Mouse (Mus musculus) hindbrain, embryonic 14.5 days (tissue): ENCODE results near the gene Zgrf1. TPM values are rescaled to one million over a fixed set of nuclear protein-coding genes. Genes with fewer than 3 reads are reported as not detected.

Experiments used
- ATAC-seq: fragments of 200-750 bp; cut with Nextera tagmentation; 2 replicates; pipeline ENCODE4 v1.8.0; 2017; ENCODE audit warnings: moderate number of reproducible peaks, mild to moderate bottlenecking, moderate TSS enrichment, moderate library complexity; ENCODE audit not compliant: low FRiP score
- DNase-seq: peaks from one replicate; pipeline ENCODE4 v3.0.0-alpha.2; 2015; ENCODE audit warnings: low spot score
- H3K27ac ChIP-seq: fragments of 300-500 bp; sonication (generic); 2 replicates; pipeline ENCODE4 v1.5.1; 2014; ENCODE audit warnings: mild to moderate bottlenecking, moderate library complexity
- H3K27me3 ChIP-seq: fragments of 300-500 bp; sonication (generic); 2 replicates; pipeline ENCODE4 v1.6.1; 2014; ENCODE audit warnings: mild to moderate bottlenecking, low read length, mixed read lengths; ENCODE audit not compliant: control insufficient read depth, insufficient read depth
- H3K36me3 ChIP-seq: fragments of 300-500 bp; sonication (generic); replicated peaks from 2 replicates; pipeline ENCODE4 v1.6.1; 2014; ENCODE audit not compliant: control insufficient read depth, insufficient read depth
- H3K4me1 ChIP-seq: fragments of 300-500 bp; sonication (generic); replicated peaks from 2 replicates; pipeline ENCODE4 v1.6.1; 2014; ENCODE audit warnings: antibody characterized with exemption, low read length, mixed read lengths; ENCODE audit not compliant: control insufficient read depth, insufficient read depth
- H3K4me2 ChIP-seq: fragments of 300-500 bp; sonication (generic); replicated peaks from 2 replicates; pipeline ENCODE4 v1.6.1; 2014; ENCODE audit warnings: mild to moderate bottlenecking, moderate library complexity
- H3K4me3 ChIP-seq: fragments of 300-500 bp; sonication (generic); replicated peaks from 2 replicates; pipeline ENCODE4 v1.5.1; 2014; ENCODE audit warnings: mild to moderate bottlenecking, low read length
- H3K9ac ChIP-seq: fragments of 300-500 bp; sonication (generic); 2 replicates; pipeline ENCODE4 v1.6.1; 2014
- H3K9me3 ChIP-seq: fragments of 300-500 bp; sonication (generic); 2 replicates; pipeline ENCODE4 v1.6.1; 2016; ENCODE audit warnings: low read length; ENCODE audit not compliant: control insufficient read depth
- WGBS: fragments of 180-500 bp; shearing (Covaris S2); extraction: QIAGEN DNeasy Blood & Tissue Kit; methylation state at CpG from one replicate; pipeline ENCODE4 v1.1.7; 2014; 5-methylcytosine and 5-hydroxymethylcytosine counted together
- microRNA counts: library from miRNA; unstranded; fragments of <30 nt; microRNA quantifications from one replicate; lab custom pipeline; 2016
- microRNA-seq: library from miRNA; unstranded; fragments of <30 nt; microRNA quantifications from one replicate; pipeline ENCODE4, GENCODE M21; 2016
- polyA plus RNA-seq: library from polyadenylated mRNA; unstranded; fragments of >200 nt; fragmentation: Nextera tagmentation; extraction: Ambion mirVana; gene quantifications from 2 replicates; pipeline ENCODE4 v1.2.1, GENCODE M21; 2014

Gene Zgrf1
- polyA plus RNA-seq, 1 experiment from 2014 or later, result 2.6 TPM

GRCm38 (mm10) chr3:127646156-127646825, 93.0 kb downstream of the Zgrf1 start:
- DNase-seq, result no peak
- 37% methylated on average over 18 of the region's 18 CpGs for WGBS
- ATAC-seq, result 0 out of 2 replicates have a peak, but pooled peaks have one; percentile 21

GRCm38 (mm10) chr3:127651742-127652653, 98.7 kb downstream of the Zgrf1 start:
- no peak overlapping the region for H3K4me2 ChIP-seq
- no peak overlapping the region for H3K4me3 ChIP-seq
- no peaks in the 10 kb centered on the region for H3K9me3 ChIP-seq
- ATAC-seq (no peak), DNase-seq (no peak)
- H3K9ac ChIP-seq, result no peak overlapping the region
- H3K27ac ChIP-seq, result no peak overlapping the region
- WGBS, result 33% methylated on average over 7 of the region's 7 CpGs
- no peaks in the 10 kb centered on the region for H3K36me3 ChIP-seq
- H3K27me3 ChIP-seq, result peaks cover 1% of the 10 kb centered on the region; the same call in 1 of the 2 replicates
- no peaks in the 10 kb centered on the region for H3K4me1 ChIP-seq

More at GRCm38 (mm10) chr3:127646156-127646825, 93.0 kb downstream of the Zgrf1 start:
- H3K4me3 ChIP-seq, result no peak overlapping the region
- H3K27ac ChIP-seq, result no peak overlapping the region
- peaks cover 53% of the 10 kb centered on the region for H3K27me3 ChIP-seq
- H3K36me3 ChIP-seq, result no peaks in the 10 kb centered on the region
- no peak overlapping the region for H3K9ac ChIP-seq
- no peaks in the 10 kb centered on the region for H3K9me3 ChIP-seq
- H3K4me1 ChIP-seq, result peaks cover 9% of the 10 kb centered on the region; the same call in 1 of the 2 replicates
- H3K4me2 ChIP-seq, result no peak overlapping the region

DNA sequence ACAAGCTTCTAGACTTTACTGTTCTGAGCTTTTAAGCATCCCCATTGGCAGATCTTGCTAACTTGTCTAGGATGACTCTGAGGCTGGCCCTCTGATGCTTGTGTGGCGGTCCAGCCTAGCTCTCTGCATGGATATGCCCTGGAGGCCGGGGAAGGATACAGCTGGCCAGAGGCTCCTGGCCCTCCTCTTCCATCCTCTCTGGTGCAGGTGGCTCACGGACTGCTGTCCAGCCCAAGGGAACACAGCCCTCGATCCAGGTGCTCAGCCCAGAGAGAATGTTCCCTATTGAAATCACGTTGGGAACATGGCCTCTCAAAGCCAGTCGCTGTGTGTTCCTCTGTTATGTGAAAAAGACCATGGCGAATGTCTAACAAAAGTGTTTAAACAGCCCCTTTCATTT, 107.4 kb downstream of the Zgrf1 start:
- H3K27me3 ChIP-seq, result no peaks in the 10 kb centered on the region
- H3K27ac ChIP-seq, result no peak overlapping the region
- ATAC-seq (no peak), DNase-seq (no peak)
- H3K4me1 ChIP-seq, result peaks cover 14% of the 10 kb centered on the region
- H3K4me3 ChIP-seq, result no peak overlapping the region
- H3K4me2 ChIP-seq, result no peak overlapping the region
- H3K36me3 ChIP-seq, result no peaks in the 10 kb centered on the region
- no peak overlapping the region for H3K9ac ChIP-seq
- H3K9me3 ChIP-seq, result no peaks in the 10 kb centered on the region
- 50% methylated on average over 7 of the region's 7 CpGs for WGBS

- ATAC-seq (no peak; the same call in 1 of the 2 replicates), DNase-seq (peak; percentile 31)
- no peaks in the 10 kb centered on the region for H3K9me3 ChIP-seq
- H3K36me3 ChIP-seq, result no peaks in the 10 kb centered on the region
- peak overlapping the region; percentile 39 for H3K4me2 ChIP-seq
- no peak overlapping the region for H3K4me3 ChIP-seq
- peaks cover 14% of the 10 kb centered on the region for H3K4me1 ChIP-seq
- H3K27ac ChIP-seq, result peak overlapping the region; percentile 29; the same call in 1 of the 2 replicates
- peak overlapping the region; percentile 28 for H3K9ac ChIP-seq
- H3K27me3 ChIP-seq, result no peaks in the 10 kb centered on the region
- 19% methylated on average over 22 of the region's 22 CpGs for WGBS
Measured at GRCm38 (mm10) chr3:127661646-127662531, 108.6 kb downstream of the Zgrf1 start.

MicroRNA genes within 50 kb of the gene (microRNA counts, 519-probe panel; counts per million panel counts)
- not detected for microRNA mmu-miR-302a (lab: Ali Mortazavi, UCI)
- not detected for microRNA mmu-miR-302b (lab: Ali Mortazavi, UCI)
- microRNA mmu-miR-302c (lab: Ali Mortazavi, UCI), result not detected
- 2,912 counts per million, percentile 11 among the panel's probes with 10 or more counts for microRNA mmu-miR-302d (lab: Ali Mortazavi, UCI)
- not detected for microRNA mmu-miR-367 (lab: Ali Mortazavi, UCI)

Small RNA genes lying within 50 kb of the gene (microRNA-seq; reads per million reads assigned to microRNA genes)
- gene Mir302a (384 reads per million, percentile 68 among the genes with 10 or more reads in this experiment), gene Mir302b (255 reads per million, percentile 63 among the genes with 10 or more reads in this experiment), gene Mir302c (48.1 reads per million, percentile 43 among the genes with 10 or more reads in this experiment), gene Mir302d (328 reads per million, percentile 66 among the genes with 10 or more reads in this experiment), gene Mir367 (not detected)

Other genes starting within 250 kb of the Zgrf1 start
- gene Ank2, start 54.1 kb upstream of the Zgrf1 start, polyA plus RNA-seq, result 180 and 204 TPM in 2 replicates
- 25.6 and 27.0 TPM in 2 replicates for gene Larp7, start 140 bp upstream of the Zgrf1 start, polyA plus RNA-seq
- gene Neurog2, start 79.6 kb downstream of the Zgrf1 start, polyA plus RNA-seq, result 3.8 and 6.4 TPM in 2 replicates
- gene Alpk1, start 227.0 kb downstream of the Zgrf1 start, polyA plus RNA-seq, result 0.80 and 0.91 TPM in 2 replicates
- gene Tifa, start 236.3 kb downstream of the Zgrf1 start, polyA plus RNA-seq, result 3.9 and 5.3 TPM in 2 replicates